ENCODE assay signal across 8 mouse cellular contexts in the genomic region with DNA sequence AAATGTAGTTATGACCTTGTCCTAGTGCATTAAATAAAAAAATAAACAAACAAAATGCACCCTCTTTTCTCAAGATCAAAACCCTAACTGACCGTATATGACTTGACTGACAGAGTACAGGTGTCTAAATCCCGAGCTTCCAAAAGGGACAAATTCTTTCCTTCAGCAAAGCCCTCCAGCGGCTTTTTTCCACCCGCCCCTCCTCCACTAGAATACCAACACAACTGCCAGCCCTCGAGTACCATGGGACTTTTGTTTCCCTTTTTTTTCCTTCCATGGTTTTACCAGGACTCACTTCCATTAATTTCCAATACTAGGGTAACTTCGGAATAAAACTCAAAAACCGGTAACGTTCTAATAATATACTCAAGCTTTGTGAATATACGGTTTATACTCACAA. TPM values are rescaled to one million over a fixed set of nuclear protein-coding genes. Genes with fewer than 3 reads are reported as not detected.
DNase-seq lines count a peak whose midpoint lies in the region; ATAC-seq and TF ChIP-seq lines count a peak whose summit lies in the region.

No protein-coding gene starts in this region.

- H3K4me1 ChIP-seq in thymus, adult 2 months (replicated peaks; ENCODE audit: control insufficient read depth, insufficient read depth, low read length) = peaks cover 4% of the 10 kb centered on the region
- peaks cover 34% of the 10 kb centered on the region for H3K4me1 ChIP-seq in forebrain, embryonic 13.5 days
- peaks cover 29% of the 10 kb centered on the region for H3K4me1 ChIP-seq in midbrain, embryonic 13.5 days (replicated peaks)

- peak overlapping the region; percentile 79 for H3K4me2 ChIP-seq in forebrain, embryonic 13.5 days
- H3K4me2 ChIP-seq in midbrain, embryonic 13.5 days (replicated peaks) = peak overlapping the region; percentile 80

- DNase-seq in thymus, adult 2 months = no peak
- DNase-seq in thymus, postnatal 25 days = no peak
- peak; percentile 12 for DNase-seq in kidney, postnatal 14 days
- no peak for DNase-seq in layer of hippocampus, postnatal 10 days (ENCODE audit: low spot score in 2 of 2)
- no peak for DNase-seq in thymus, postnatal 36 days
- DNase-seq in right cerebral cortex, adult 18-20 months = no peak

- H3K4me3 ChIP-seq in thymus, adult 2 months (ENCODE audit: control insufficient read depth, insufficient read depth, low read length) = 0 out of 2 replicates have a peak overlapping the region, but pooled peaks have one; percentile 22
- peak overlapping the region; percentile 98 for H3K4me3 ChIP-seq in forebrain, embryonic 13.5 days
- H3K4me3 ChIP-seq in midbrain, embryonic 13.5 days (replicated peaks) = peak overlapping the region; percentile 100

- no peaks in the 10 kb centered on the region for H3K27me3 ChIP-seq in thymus, adult 2 months (ENCODE audit: control insufficient read depth, insufficient read depth, low read length)
- no peaks in the 10 kb centered on the region for H3K27me3 ChIP-seq in forebrain, embryonic 13.5 days
- no peaks in the 10 kb centered on the region for H3K27me3 ChIP-seq in midbrain, embryonic 13.5 days

- WGBS in thymus, adult 2 months = 4% methylated on average over 9 of the region's 9 CpGs
- WGBS in forebrain, embryonic 13.5 days = under 1% methylated on average over 9 of the region's 9 CpGs
- under 1% methylated on average over 9 of the region's 9 CpGs for WGBS in midbrain, embryonic 13.5 days

- H3K9me3 ChIP-seq in forebrain, embryonic 13.5 days (replicated peaks) = no peaks in the 10 kb centered on the region
- no peaks in the 10 kb centered on the region for H3K9me3 ChIP-seq in midbrain, embryonic 13.5 days

- TF ChIP-seq POLR2A in thymus, adult 2 months (IDR thresholded peaks at IDR 0.05; ENCODE audit: control insufficient read depth, extremely low read depth, insufficient read depth, low read length, poor library complexity) = no peak

- no peak for ATAC-seq in forebrain, embryonic 13.5 days
- ATAC-seq in midbrain, embryonic 13.5 days = no peak

- no peak for TF ChIP-seq CTCF in thymus, adult 2 months (IDR thresholded peaks at IDR 0.05; ENCODE audit: borderline replicate concordance, control insufficient read depth, extremely low read depth, insufficient read depth, low read length, poor library complexity)

- H3K36me3 ChIP-seq in thymus, adult 2 months (ENCODE audit: control insufficient read depth, insufficient read depth, low read length) = 0 out of 2 replicates have a peak, but pooled peaks cover 4% of the 10 kb centered on the region
- H3K36me3 ChIP-seq in forebrain, embryonic 13.5 days (ENCODE audit: poor library complexity, severe bottlenecking) = no peaks in the 10 kb centered on the region
- no peaks in the 10 kb centered on the region for H3K36me3 ChIP-seq in midbrain, embryonic 13.5 days

- H3K9ac ChIP-seq in forebrain, embryonic 13.5 days = peak overlapping the region; percentile 100
- peak overlapping the region; percentile 100 for H3K9ac ChIP-seq in midbrain, embryonic 13.5 days (replicated peaks)

- H3K27ac ChIP-seq in thymus, adult 2 months (ENCODE audit: control insufficient read depth, insufficient read depth, low read length) = no peak overlapping the region
- H3K27ac ChIP-seq in forebrain, embryonic 13.5 days = no peak overlapping the region
- peak overlapping the region; percentile 35; the same call in 1 of the 2 replicates for H3K27ac ChIP-seq in midbrain, embryonic 13.5 days

RNA-seq across cellular contexts. Expression of a gene that starts 1.4 kb away (rescaled TPM):
- 60.9 and 69.0 TPM in 2 replicates for polyA plus RNA-seq in thymus, adult 2 months (2012; rRNA removed)
- polyA plus RNA-seq in forebrain, embryonic 13.5 days (2015; fragmentation: Nextera tagmentation; extraction: Ambion mirVana) = 164 and 177 TPM in 2 replicates
- polyA plus RNA-seq in midbrain, embryonic 13.5 days (2015; fragmentation: Nextera tagmentation; extraction: Ambion mirVana) = 160 and 164 TPM in 2 replicates
- 10 to 100 TPM; 76.6 to 76.9 TPM for total RNA-seq in layer of hippocampus, postnatal 10 days (2021)

RNA-seq across cellular contexts. Expression of a gene that starts 47.7 kb away (rescaled TPM):
- polyA plus RNA-seq in thymus, adult 2 months (2012; rRNA removed) = 1.3 and 1.9 TPM in 2 replicates
- polyA plus RNA-seq in forebrain, embryonic 13.5 days (2015; fragmentation: Nextera tagmentation; extraction: Ambion mirVana) = 55.2 and 56.9 TPM in 2 replicates
- 53.7 and 57.8 TPM in 2 replicates for polyA plus RNA-seq in midbrain, embryonic 13.5 days (2015; fragmentation: Nextera tagmentation; extraction: Ambion mirVana)
- 1 to 10 TPM; 1.4 TPM for total RNA-seq in layer of hippocampus, postnatal 10 days (2021)

RNA-seq across cellular contexts. Expression of a gene that starts 56.7 kb away (rescaled TPM):
- 2.9 and 3.1 TPM in 2 replicates for polyA plus RNA-seq in thymus, adult 2 months (2012; rRNA removed)
- 6.9 and 7.0 TPM in 2 replicates for polyA plus RNA-seq in forebrain, embryonic 13.5 days (2015; fragmentation: Nextera tagmentation; extraction: Ambion mirVana)
- polyA plus RNA-seq in midbrain, embryonic 13.5 days (2015; fragmentation: Nextera tagmentation; extraction: Ambion mirVana) = 7.3 and 8.3 TPM in 2 replicates
- total RNA-seq in layer of hippocampus, postnatal 10 days (2021) = 1 to 10 TPM; 7.1 to 8.1 TPM

Comparison
In these comparisons a context has a peak if more than half of its experiments do, and no peak if none do; other contexts are left out.
1. H3K4me3 ChIP-seq: peak in every context shown above with its lines; median percentile 100 in midbrain, embryonic 13.5 days; 98 in forebrain, embryonic 13.5 days; 22 in thymus, adult 2 months.
2. RNA of a gene that starts 47.7 kb away (polyA plus RNA-seq): 53.7 to 57.8 TPM in midbrain, embryonic 13.5 days and 55.2 to 56.9 TPM in forebrain, embryonic 13.5 days; 1.3 to 1.9 TPM in thymus, adult 2 months; every median in the first group is over 10 times any median in the second.